Mouse (Mus musculus) embryonic fibroblast, embryonic 13.5 days (primary cell): ENCODE data around the gene Cdh24.

ENCODE experiments used
- CTCF ChIP-seq: IDR thresholded peaks from 2 replicates; pipeline ENCODE4 v1.5.1; 2011; ENCODE audit warnings: mild to moderate bottlenecking, control low read depth, low read length, moderate library complexity, borderline replicate concordance; ENCODE audit not compliant: insufficient read depth
- POLR2A ChIP-seq: IDR thresholded peaks from 2 replicates; pipeline ENCODE4 v1.6.1; 2011; ENCODE audit warnings: low read depth, mild to moderate bottlenecking, control low read depth, low read length, moderate library complexity

GRCm38 (mm10) chr14:54597084-54597483 is 44.1 kb downstream of the Cdh24 start:
- 0 out of 2 replicates have a peak, but pooled peaks have one; percentile 14 for TF ChIP-seq CTCF
- TF ChIP-seq POLR2A: no peak
